Mouse (Mus musculus): Measurements from ENCODE around the gene Soat2.
A peak's percentile ranks its signal among the peaks of the same experiment; 100 is the strongest.

Soat2 gene

DNA sequence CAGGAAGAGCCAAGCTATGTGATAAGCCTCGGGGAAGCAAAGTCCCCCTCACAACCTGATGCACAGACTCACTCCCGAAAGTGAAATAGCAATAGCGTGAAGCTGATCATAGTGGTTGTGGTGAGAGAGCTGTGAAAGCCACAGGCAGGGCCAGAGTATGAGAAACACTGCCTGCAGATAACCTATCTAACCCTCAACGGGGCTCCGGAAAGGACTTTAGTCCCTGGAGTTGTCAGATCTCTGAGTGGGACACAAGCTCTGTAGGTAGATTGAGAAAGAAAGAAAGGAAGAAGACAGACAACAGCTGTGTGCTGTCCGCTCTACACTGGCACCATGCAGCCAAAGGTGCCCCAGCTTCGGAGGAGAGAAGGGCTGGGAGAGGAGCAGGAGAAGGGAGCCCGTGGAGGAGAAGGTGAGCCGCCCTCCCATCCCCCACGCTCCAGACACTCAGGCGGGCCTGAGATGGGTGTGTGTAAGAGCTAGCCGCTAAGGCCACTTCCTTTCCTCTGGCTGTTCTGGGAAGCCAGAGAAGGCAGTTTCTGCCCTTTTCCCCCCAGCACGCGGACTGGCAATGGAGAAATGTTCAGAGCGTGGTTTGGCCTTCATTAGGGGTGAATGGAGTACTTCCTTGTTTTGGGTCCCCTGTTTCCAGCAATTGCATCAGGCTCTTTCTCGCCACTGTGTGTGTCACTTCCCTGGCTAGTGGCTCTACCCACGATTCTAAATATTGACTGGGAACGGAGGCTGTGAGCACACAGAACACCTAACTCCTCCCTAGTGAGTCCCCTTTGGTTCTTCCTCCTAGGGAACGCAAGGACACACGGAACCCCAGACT, at the start of gene Soat2:
TSS of gene Soat2 (plus strand) at position 226 of the 835 bp plus-strand sequence.
- Histone ChIP-seq H3K4me3 (replicated peaks; ENCODE audit: low read length) (peak within 1 kb of the TSS; percentile 65), H3K9me3 (ENCODE audit: low read length) (no peaks in the 10 kb centered on the region), H3K36me3 (ENCODE audit: insufficient read depth, low read length) (no peaks in the 10 kb centered on the region), H3K27me3 (ENCODE audit: insufficient read depth, low read length) (peaks cover 26% of the 10 kb centered on the region), H3K4me1 (replicated peaks; ENCODE audit: low read depth, low read length) (peaks cover 41% of the 10 kb centered on the region)
- TF ChIP-seq NANOG (IDR thresholded peaks at IDR 0.05; ENCODE audit: borderline replicate concordance, low read length), result no peak
- no peak for TF ChIP-seq POU5F1 (IDR thresholded peaks at IDR 0.05; ENCODE audit: borderline replicate concordance, low read length)
- no peak for TF ChIP-seq CTCF (conservative IDR thresholded peaks at IDR 0.05; ENCODE audit: low read length)

DNA sequence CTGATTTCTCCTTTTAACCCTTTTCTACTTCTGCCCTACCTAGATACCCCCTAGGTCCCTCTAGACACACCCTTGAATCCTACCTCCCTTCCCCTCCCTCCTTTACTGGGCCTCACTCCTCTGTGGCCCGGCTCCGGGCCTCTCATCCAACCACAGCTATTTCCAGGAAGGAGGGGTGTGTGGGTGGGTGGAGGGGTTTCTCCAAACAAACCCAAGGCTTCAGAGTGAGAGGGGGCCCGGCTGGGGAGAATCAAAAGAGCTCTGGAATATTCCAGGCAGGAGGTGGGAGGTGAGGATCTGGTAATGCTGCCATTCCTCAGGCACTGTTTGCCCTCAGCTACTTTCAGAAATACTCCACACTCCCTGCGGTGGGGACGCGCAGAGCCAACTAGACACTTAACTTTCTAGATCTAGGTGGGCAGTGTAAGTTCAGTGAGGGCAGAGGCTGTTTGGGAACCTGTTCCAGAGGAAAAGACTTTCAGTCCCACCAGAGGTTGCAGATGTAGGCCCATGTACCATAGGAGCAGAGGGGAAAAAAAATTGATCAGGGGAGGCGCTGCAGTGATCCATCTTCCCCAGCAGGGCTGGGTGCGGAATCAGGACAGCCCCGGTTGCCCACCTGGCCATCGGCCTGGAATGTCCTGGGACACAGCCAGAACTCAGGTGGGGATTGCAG, 49.2 kb upstream of the Soat2 start:
- Histone ChIP-seq H3K9me3 (ENCODE audit: low read length) (no peaks in the 10 kb centered on the region), H3K27me3 (ENCODE audit: insufficient read depth, low read length) (peaks cover 49% of the 10 kb centered on the region), H3K36me3 (ENCODE audit: insufficient read depth, low read length) (peaks cover 35% of the 10 kb centered on the region), H3K4me1 (replicated peaks; ENCODE audit: low read depth, low read length) (peaks cover 81% of the 10 kb centered on the region), H3K4me3 (replicated peaks; ENCODE audit: low read length) (peak overlapping the region; percentile 84)
- TF ChIP-seq CTCF (conservative IDR thresholded peaks at IDR 0.05; ENCODE audit: low read length) (0 out of 2 replicates have a peak, but pooled peaks have one; percentile 9), NANOG (IDR thresholded peaks at IDR 0.05; ENCODE audit: borderline replicate concordance, low read length) (no peak)

DNA sequence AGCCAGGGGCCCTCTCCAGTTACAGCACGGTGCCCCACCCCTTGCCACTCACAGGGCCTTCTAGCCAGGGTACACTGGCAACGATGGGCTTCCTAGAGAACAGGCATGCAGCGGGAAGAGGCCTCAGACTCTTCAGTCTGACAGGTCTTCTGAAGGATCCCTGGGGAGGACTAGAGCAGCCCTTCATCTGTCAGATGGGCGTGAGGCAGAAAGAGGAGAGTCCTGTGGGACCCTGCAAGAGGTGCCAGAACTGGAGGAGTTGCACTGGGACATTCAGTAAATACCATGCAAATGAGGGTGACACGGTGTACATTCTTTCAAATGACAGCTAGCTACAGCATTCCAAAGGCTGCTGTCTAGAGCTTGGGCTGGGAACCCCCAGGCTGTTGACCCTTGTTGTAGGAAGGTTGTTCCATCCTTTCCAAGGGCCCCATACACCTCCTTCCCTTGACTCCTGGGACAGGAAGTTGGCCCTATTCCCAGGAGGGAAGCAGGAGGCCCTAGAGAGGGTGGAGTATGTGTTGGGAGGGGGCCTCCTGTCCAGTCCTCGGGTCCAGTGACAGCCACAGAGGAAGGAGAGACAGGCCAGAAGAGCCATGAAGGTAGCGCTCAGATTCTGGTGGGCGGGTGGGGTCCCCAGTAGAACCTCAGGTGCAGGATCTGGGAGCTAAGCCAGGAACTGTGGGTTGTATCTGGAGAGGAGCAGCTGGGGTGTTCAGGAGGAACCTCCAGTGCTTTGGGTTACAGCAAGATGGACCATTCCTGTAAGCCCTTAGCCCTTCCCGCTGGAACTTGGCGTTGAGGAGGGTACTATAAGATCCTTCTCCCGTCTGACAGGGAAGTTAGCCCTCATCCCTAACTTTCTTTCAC, 48.4 kb upstream of the Soat2 start:
- peaks cover 85% of the 10 kb centered on the region for H3K4me1 ChIP-seq (replicated peaks; ENCODE audit: low read depth, low read length)
- H3K9me3 ChIP-seq (ENCODE audit: low read length), result no peaks in the 10 kb centered on the region
- peaks cover 57% of the 10 kb centered on the region for H3K27me3 ChIP-seq (ENCODE audit: insufficient read depth, low read length)
- TF ChIP-seq NANOG (IDR thresholded peaks at IDR 0.05; ENCODE audit: borderline replicate concordance, low read length) (no peak), CTCF (conservative IDR thresholded peaks at IDR 0.05; ENCODE audit: low read length) (no peak), POU5F1 (IDR thresholded peaks at IDR 0.05; ENCODE audit: borderline replicate concordance, low read length) (no peak)
- H3K4me3 ChIP-seq (replicated peaks; ENCODE audit: low read length), result peak overlapping the region; percentile 84
- peaks cover 27% of the 10 kb centered on the region for H3K36me3 ChIP-seq (ENCODE audit: insufficient read depth, low read length)

DNA sequence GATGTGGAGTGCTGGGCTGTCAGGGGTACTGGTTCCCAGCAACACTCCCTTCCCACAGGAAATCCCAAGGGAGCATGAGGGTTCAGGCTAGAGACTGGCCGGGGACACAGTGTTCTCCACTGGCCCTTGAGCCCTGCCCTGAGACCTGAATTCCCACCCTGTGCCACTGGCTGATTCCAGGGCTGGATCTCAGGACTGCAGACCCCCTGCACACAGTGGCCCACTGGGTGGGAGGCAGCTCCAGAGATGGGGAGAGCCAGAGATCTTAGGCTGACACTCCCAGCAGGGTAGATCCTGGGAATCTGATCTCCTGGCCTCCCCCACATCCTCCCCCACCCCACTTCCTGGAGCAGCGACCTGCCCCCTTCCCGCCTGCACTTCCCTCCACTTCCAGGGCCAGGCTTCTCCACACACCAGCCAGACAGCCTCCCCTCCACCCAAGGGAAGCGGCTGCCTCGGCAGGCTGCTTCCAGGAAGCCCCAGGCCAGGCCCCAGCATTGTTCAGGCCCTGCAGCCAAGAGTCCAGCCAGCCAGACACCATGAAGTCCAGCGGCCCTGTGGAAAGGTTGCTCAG, 47.7 kb upstream of the Soat2 start:
- H3K4me3 ChIP-seq (replicated peaks; ENCODE audit: low read length), result peak overlapping the region; percentile 70
- TF ChIP-seq CTCF (conservative IDR thresholded peaks at IDR 0.05; ENCODE audit: low read length) (no peak), POU5F1 (IDR thresholded peaks at IDR 0.05; ENCODE audit: borderline replicate concordance, low read length) (no peak), NANOG (IDR thresholded peaks at IDR 0.05; ENCODE audit: borderline replicate concordance, low read length) (no peak)

DNA sequence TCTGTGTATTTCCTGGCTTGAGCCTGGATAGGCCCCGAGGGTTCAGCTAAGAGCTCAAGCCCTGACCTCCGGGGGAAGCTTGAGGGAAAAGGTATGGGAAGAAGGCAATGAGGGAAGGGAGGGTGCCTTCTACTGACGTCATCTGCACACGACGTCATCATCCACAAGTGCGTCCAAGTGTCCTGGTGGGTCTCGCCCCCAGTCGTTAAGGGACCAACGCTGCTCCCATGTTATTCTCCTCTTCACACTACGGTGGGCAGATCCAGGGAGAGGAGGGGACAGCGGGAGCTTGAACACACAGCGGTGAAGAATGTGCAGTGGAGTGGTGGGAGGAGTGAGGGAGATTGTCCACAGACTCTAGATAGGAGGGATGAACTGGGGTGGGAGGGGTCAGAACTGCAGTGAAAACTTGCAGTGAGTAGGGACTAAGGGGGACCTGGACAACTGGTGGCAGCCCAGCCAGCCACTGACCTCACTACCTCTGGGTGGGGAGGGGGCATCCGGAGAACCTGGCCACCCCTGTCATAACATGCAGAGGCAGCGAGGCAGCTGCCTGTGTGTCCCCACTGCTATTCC, 46.9 kb upstream of the Soat2 start:
- TF ChIP-seq POU5F1 (IDR thresholded peaks at IDR 0.05; ENCODE audit: borderline replicate concordance, low read length) (no peak), CTCF (conservative IDR thresholded peaks at IDR 0.05; ENCODE audit: low read length) (no peak), NANOG (IDR thresholded peaks at IDR 0.05; ENCODE audit: borderline replicate concordance, low read length) (no peak)
- H3K27me3 ChIP-seq (ENCODE audit: insufficient read depth, low read length), result peaks cover 65% of the 10 kb centered on the region
- H3K9me3 ChIP-seq (ENCODE audit: low read length), result no peaks in the 10 kb centered on the region
- H3K36me3 ChIP-seq (ENCODE audit: insufficient read depth, low read length), result peaks cover 12% of the 10 kb centered on the region; the same call in 1 of the 2 replicates
- peaks cover 85% of the 10 kb centered on the region for H3K4me1 ChIP-seq (replicated peaks; ENCODE audit: low read depth, low read length)
- peak overlapping the region; percentile 70 for H3K4me3 ChIP-seq (replicated peaks; ENCODE audit: low read length)

More for the DNA sequence above, 47.7 kb upstream of the Soat2 start:
- peaks cover 85% of the 10 kb centered on the region for H3K4me1 ChIP-seq (replicated peaks; ENCODE audit: low read depth, low read length)
- peaks cover 20% of the 10 kb centered on the region for H3K36me3 ChIP-seq (ENCODE audit: insufficient read depth, low read length)
- H3K27me3 ChIP-seq (ENCODE audit: insufficient read depth, low read length), result peaks cover 62% of the 10 kb centered on the region
- no peaks in the 10 kb centered on the region for H3K9me3 ChIP-seq (ENCODE audit: low read length)

DNA sequence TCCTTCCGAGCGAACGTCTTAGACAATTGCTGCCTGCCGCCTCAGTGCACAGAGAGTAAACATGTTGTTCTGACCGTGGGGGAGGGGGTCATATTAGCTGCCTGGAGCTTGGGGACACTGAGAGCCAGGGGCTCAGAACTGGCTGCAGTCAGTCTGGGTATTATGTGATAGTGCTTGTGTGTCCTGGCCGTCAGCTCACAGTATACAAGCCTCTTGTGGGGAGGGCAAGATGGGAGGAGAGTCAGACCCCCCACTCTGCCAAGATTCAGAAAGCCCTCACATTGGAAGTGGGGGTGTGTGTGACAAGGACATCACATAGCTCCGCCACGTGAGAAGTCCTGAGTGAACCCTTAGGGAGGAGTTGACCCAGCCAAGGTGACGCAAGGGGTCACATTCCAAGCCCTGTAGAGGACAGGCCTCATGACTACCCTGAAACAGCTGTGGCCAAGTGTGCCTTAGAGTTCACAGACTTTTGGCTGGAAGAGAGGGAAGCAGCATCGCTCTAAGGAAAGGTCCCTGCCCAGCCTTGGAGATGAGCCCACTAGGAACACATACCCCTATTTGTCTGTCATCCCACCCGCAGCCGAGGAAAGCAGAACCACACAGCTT, 46.3 kb upstream of the Soat2 start:
- peaks cover 62% of the 10 kb centered on the region for H3K27me3 ChIP-seq (ENCODE audit: insufficient read depth, low read length)
- no peaks in the 10 kb centered on the region for H3K9me3 ChIP-seq (ENCODE audit: low read length)
- H3K4me3 ChIP-seq (replicated peaks; ENCODE audit: low read length), result peak overlapping the region; percentile 70
- TF ChIP-seq NANOG (IDR thresholded peaks at IDR 0.05; ENCODE audit: borderline replicate concordance, low read length) (no peak), CTCF (conservative IDR thresholded peaks at IDR 0.05; ENCODE audit: low read length) (no peak), POU5F1 (IDR thresholded peaks at IDR 0.05; ENCODE audit: borderline replicate concordance, low read length) (no peak)
- H3K4me1 ChIP-seq (replicated peaks; ENCODE audit: low read depth, low read length), result peaks cover 86% of the 10 kb centered on the region
- H3K36me3 ChIP-seq (ENCODE audit: insufficient read depth, low read length), result peaks cover 6% of the 10 kb centered on the region; the same call in 1 of the 2 replicates

DNA sequence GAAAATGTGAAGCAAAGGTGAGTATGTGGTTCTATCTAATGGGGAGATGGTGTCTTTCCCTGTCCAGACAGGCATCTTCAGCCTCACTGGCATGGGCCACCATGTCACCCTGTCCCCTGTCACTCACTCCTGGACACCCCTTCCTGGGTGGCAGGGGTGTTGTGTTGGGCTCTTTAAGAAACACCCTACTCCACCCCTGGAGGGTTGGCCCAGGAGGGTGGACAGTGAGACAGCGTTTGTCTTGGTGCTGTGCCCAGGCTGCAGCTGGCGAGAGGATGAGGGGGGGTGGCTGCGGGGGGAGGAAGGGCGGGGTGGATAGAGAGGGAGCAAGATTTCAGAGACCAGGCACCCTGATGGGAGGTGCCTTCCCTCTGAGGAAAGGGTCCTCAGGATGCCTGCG, 45.0 kb upstream of the Soat2 start:
- TF ChIP-seq NANOG (IDR thresholded peaks at IDR 0.05; ENCODE audit: borderline replicate concordance, low read length) (no peak), POU5F1 (IDR thresholded peaks at IDR 0.05; ENCODE audit: borderline replicate concordance, low read length) (no peak), CTCF (conservative IDR thresholded peaks at IDR 0.05; ENCODE audit: low read length) (no peak)
- Histone ChIP-seq H3K4me1 (replicated peaks; ENCODE audit: low read depth, low read length) (peaks cover 85% of the 10 kb centered on the region), H3K36me3 (ENCODE audit: insufficient read depth, low read length) (0 out of 2 replicates have a peak, but pooled peaks cover 3% of the 10 kb centered on the region), H3K4me3 (replicated peaks; ENCODE audit: low read length) (no peak overlapping the region), H3K9me3 (ENCODE audit: low read length) (no peaks in the 10 kb centered on the region), H3K27me3 (ENCODE audit: insufficient read depth, low read length) (peaks cover 52% of the 10 kb centered on the region)
